Mouse (Mus musculus): ENCODE results near the gene Gm3020. TPM values are rescaled to one million over a fixed set of nuclear protein-coding genes. Genes with fewer than 3 reads are reported as not detected.

Gene Gm3020
- not detected in 2 replicates for polyA plus RNA-seq (2012; rRNA removed)

GRCm38 (mm10) chr14:3651730-3652129 is at the start of gene Gm3020:
Gene Gm3020 (plus strand): TSS chr14:3652030.

GRCm38 (mm10) chr14:3634212-3634611 is 17.6 kb upstream of the Gm3020 start, which contains the start of gene Gm3012:
Gene Gm3012 (plus strand): TSS chr14:3634512.

GRCm38 (mm10) chr14:3688483-3688882 is 36.7 kb downstream of the Gm3020 start, which contains the start of gene Gm3043:
Gene Gm3043 (plus strand): TSS chr14:3688783.

Other genes with a start within 250 kb of the Gm3020 start
- gene Gm10409, start 239.4 kb upstream of the Gm3020 start, polyA plus RNA-seq (2012; rRNA removed): not detected in 2 replicates
- 0.10 TPM in 1 of 2 replicates, not detected in the other for gene Gm3005, start 223.9 kb upstream of the Gm3020 start, polyA plus RNA-seq (2012; rRNA removed)
- gene Gm10408, start 202.7 kb upstream of the Gm3020 start, polyA plus RNA-seq (2012; rRNA removed): not detected in 2 replicates
- not detected in 2 replicates for gene Gm3012, start 17.5 kb upstream of the Gm3020 start, polyA plus RNA-seq (2012; rRNA removed)
- gene Gm3043, start 36.8 kb downstream of the Gm3020 start, polyA plus RNA-seq (2012; rRNA removed): not detected in 2 replicates
- not detected in 2 replicates for gene Gm3002, start 158.0 kb downstream of the Gm3020 start, polyA plus RNA-seq (2012; rRNA removed)
- not detected in 2 replicates for gene Gm3033, start 194.2 kb downstream of the Gm3020 start, polyA plus RNA-seq (2012; rRNA removed)
- not detected in 2 replicates for gene Gm2916, start 232.1 kb downstream of the Gm3020 start, polyA plus RNA-seq (2012; rRNA removed)

Measured in stomach, adult 2 months (tissue).